Mouse (Mus musculus): ENCODE data around the gene Vamp5. TPM values are rescaled to one million over a fixed set of nuclear protein-coding genes. Genes with fewer than 3 reads are reported as not detected.

Vamp5 gene
- polyA plus RNA-seq, 1 experiment from 2014 or later, result 10.5 TPM

- Histone ChIP-seq H3K4me2 (ENCODE audit: low read length) (no peak overlapping the region), H3K9ac (replicated peaks; ENCODE audit: low read depth, low read length) (no peak overlapping the region), H3K9me3 (ENCODE audit: control insufficient read depth, low read length) (no peaks in the 10 kb centered on the region), H3K36me3 (ENCODE audit: control insufficient read depth, insufficient read depth) (no peaks in the 10 kb centered on the region), H3K27ac (ENCODE audit: low read length) (no peak overlapping the region), H3K4me3 (replicated peaks; ENCODE audit: low read length) (no peak overlapping the region), H3K27me3 (replicated peaks; ENCODE audit: control insufficient read depth, insufficient read depth, low read length) (no peaks in the 10 kb centered on the region; the same call in 1 of the 2 replicates), H3K4me1 (replicated peaks; ENCODE audit: control insufficient read depth, insufficient read depth, low read length) (peaks cover 11% of the 10 kb centered on the region)
- WGBS, result 88% methylated on average over 5 of the region's 5 CpGs
- ATAC-seq, result no peak
Observed at GRCm38 (mm10) chr6:72392341-72392740, 12.1 kb upstream of the Vamp5 start.

GRCm38 (mm10) chr6:72390795-72391521, 10.7 kb upstream of the Vamp5 start:
- WGBS, result 27% methylated on average over 11 of the region's 12 CpGs
- no peak overlapping the region; the same call in 1 of the 2 replicates for H3K4me3 ChIP-seq (replicated peaks; ENCODE audit: low read length)
- no peak overlapping the region for H3K27ac ChIP-seq (ENCODE audit: low read length)
- no peaks in the 10 kb centered on the region for H3K36me3 ChIP-seq (ENCODE audit: control insufficient read depth, insufficient read depth)
- H3K9ac ChIP-seq (replicated peaks; ENCODE audit: low read depth, low read length), result no peak overlapping the region
- ATAC-seq, result no peak
- no peaks in the 10 kb centered on the region for H3K9me3 ChIP-seq (ENCODE audit: control insufficient read depth, low read length)
- peak overlapping the region; percentile 57; the same call in 1 of the 2 replicates for H3K4me2 ChIP-seq (ENCODE audit: low read length)
- peaks cover 11% of the 10 kb centered on the region for H3K4me1 ChIP-seq (replicated peaks; ENCODE audit: control insufficient read depth, insufficient read depth, low read length)
- H3K27me3 ChIP-seq (replicated peaks; ENCODE audit: control insufficient read depth, insufficient read depth, low read length), result no peaks in the 10 kb centered on the region; the same call in 1 of the 2 replicates

GRCm38 (mm10) chr6:72389941-72390771, 9.9 kb upstream of the Vamp5 start, which contains the start of gene Vamp8:
Gene Vamp8, minus strand, starts transcription at chr6:72390703.
- H3K27ac ChIP-seq (ENCODE audit: low read length), result no peak within 1 kb of the TSS

GRCm38 (mm10) chr6:72389471-72389940, 9.2 kb upstream of the Vamp5 start:
- H3K36me3 ChIP-seq (ENCODE audit: control insufficient read depth, insufficient read depth), result no peaks in the 10 kb centered on the region
- no peak overlapping the region for H3K27ac ChIP-seq (ENCODE audit: low read length)
- H3K4me2 ChIP-seq (ENCODE audit: low read length), result peak overlapping the region; percentile 57
- H3K9ac ChIP-seq (replicated peaks; ENCODE audit: low read depth, low read length), result peak overlapping the region; percentile 52
- ATAC-seq, result peak; percentile 12; the same call in 1 of the 2 replicates
- peaks cover 11% of the 10 kb centered on the region for H3K4me1 ChIP-seq (replicated peaks; ENCODE audit: control insufficient read depth, insufficient read depth, low read length)
- no peaks in the 10 kb centered on the region for H3K9me3 ChIP-seq (ENCODE audit: control insufficient read depth, low read length)
- peak overlapping the region; percentile 34 for H3K4me3 ChIP-seq (replicated peaks; ENCODE audit: low read length)
- WGBS, result 35% methylated on average over 13 of the region's 13 CpGs
- H3K27me3 ChIP-seq (replicated peaks; ENCODE audit: control insufficient read depth, insufficient read depth, low read length), result no peaks in the 10 kb centered on the region; the same call in 1 of the 2 replicates

More at GRCm38 (mm10) chr6:72389941-72390771, 9.9 kb upstream of the Vamp5 start, which contains the start of gene Vamp8:
- Histone ChIP-seq H3K9me3 (ENCODE audit: control insufficient read depth, low read length) (no peaks in the 10 kb centered on the region), H3K36me3 (ENCODE audit: control insufficient read depth, insufficient read depth) (no peaks in the 10 kb centered on the region), H3K4me3 (replicated peaks; ENCODE audit: low read length) (peak within 1 kb of the TSS; percentile 34), H3K4me2 (ENCODE audit: low read length) (peak within 1 kb of the TSS; percentile 57), H3K4me1 (replicated peaks; ENCODE audit: control insufficient read depth, insufficient read depth, low read length) (peaks cover 11% of the 10 kb centered on the region), H3K27me3 (replicated peaks; ENCODE audit: control insufficient read depth, insufficient read depth, low read length) (no peaks in the 10 kb centered on the region; the same call in 1 of the 2 replicates), H3K9ac (replicated peaks; ENCODE audit: low read depth, low read length) (peak within 1 kb of the TSS; percentile 52)
- 1% methylated on average over 32 of the region's 33 CpGs for WGBS
- peak; percentile 38; the same call in 1 of the 2 replicates for ATAC-seq

GRCm38 (mm10) chr6:72388791-72389329, 8.6 kb upstream of the Vamp5 start:
- no peaks in the 10 kb centered on the region for H3K9me3 ChIP-seq (ENCODE audit: control insufficient read depth, low read length)
- ATAC-seq, result no peak
- WGBS, result 91% methylated on average over 6 of the region's 6 CpGs
- no peak overlapping the region for H3K4me2 ChIP-seq (ENCODE audit: low read length)
- no peaks in the 10 kb centered on the region for H3K36me3 ChIP-seq (ENCODE audit: control insufficient read depth, insufficient read depth)
- peaks cover 11% of the 10 kb centered on the region for H3K4me1 ChIP-seq (replicated peaks; ENCODE audit: control insufficient read depth, insufficient read depth, low read length)
- no peak overlapping the region for H3K4me3 ChIP-seq (replicated peaks; ENCODE audit: low read length)
- no peak overlapping the region for H3K9ac ChIP-seq (replicated peaks; ENCODE audit: low read depth, low read length)
- H3K27me3 ChIP-seq (replicated peaks; ENCODE audit: control insufficient read depth, insufficient read depth, low read length), result no peaks in the 10 kb centered on the region; the same call in 1 of the 2 replicates
- H3K27ac ChIP-seq (ENCODE audit: low read length), result no peak overlapping the region

GRCm38 (mm10) chr6:72388266-72388665, 8.0 kb upstream of the Vamp5 start:
- Histone ChIP-seq H3K4me1 (replicated peaks; ENCODE audit: control insufficient read depth, insufficient read depth, low read length) (peaks cover 11% of the 10 kb centered on the region), H3K27ac (ENCODE audit: low read length) (no peak overlapping the region), H3K9me3 (ENCODE audit: control insufficient read depth, low read length) (no peaks in the 10 kb centered on the region), H3K36me3 (ENCODE audit: control insufficient read depth, insufficient read depth) (no peaks in the 10 kb centered on the region), H3K4me3 (replicated peaks; ENCODE audit: low read length) (no peak overlapping the region), H3K9ac (replicated peaks; ENCODE audit: low read depth, low read length) (no peak overlapping the region), H3K27me3 (replicated peaks; ENCODE audit: control insufficient read depth, insufficient read depth, low read length) (no peaks in the 10 kb centered on the region; the same call in 1 of the 2 replicates), H3K4me2 (ENCODE audit: low read length) (no peak overlapping the region)
- WGBS, result 67% methylated on average over 10 of the region's 10 CpGs
- ATAC-seq, result no peak

GRCm38 (mm10) chr6:72387816-72388215, 7.5 kb upstream of the Vamp5 start:
- H3K27ac ChIP-seq (ENCODE audit: low read length), result no peak overlapping the region
- no peak overlapping the region for H3K4me3 ChIP-seq (replicated peaks; ENCODE audit: low read length)
- H3K9ac ChIP-seq (replicated peaks; ENCODE audit: low read depth, low read length), result no peak overlapping the region
- H3K9me3 ChIP-seq (ENCODE audit: control insufficient read depth, low read length), result no peaks in the 10 kb centered on the region
- H3K4me1 ChIP-seq (replicated peaks; ENCODE audit: control insufficient read depth, insufficient read depth, low read length), result peaks cover 11% of the 10 kb centered on the region
- no peaks in the 10 kb centered on the region; the same call in 1 of the 2 replicates for H3K27me3 ChIP-seq (replicated peaks; ENCODE audit: control insufficient read depth, insufficient read depth, low read length)
- ATAC-seq, result no peak
- no peak overlapping the region for H3K4me2 ChIP-seq (ENCODE audit: low read length)
- WGBS, result 70% methylated on average over 3 of the region's 3 CpGs
- no peaks in the 10 kb centered on the region for H3K36me3 ChIP-seq (ENCODE audit: control insufficient read depth, insufficient read depth)

- Histone ChIP-seq H3K9me3 (ENCODE audit: control insufficient read depth, low read length) (no peaks in the 10 kb centered on the region), H3K27me3 (replicated peaks; ENCODE audit: control insufficient read depth, insufficient read depth, low read length) (peaks cover 1% of the 10 kb centered on the region; the same call in 1 of the 2 replicates), H3K4me1 (replicated peaks; ENCODE audit: control insufficient read depth, insufficient read depth, low read length) (peaks cover 11% of the 10 kb centered on the region), H3K4me2 (ENCODE audit: low read length) (no peak overlapping the region), H3K27ac (ENCODE audit: low read length) (no peak overlapping the region), H3K36me3 (ENCODE audit: control insufficient read depth, insufficient read depth) (no peaks in the 10 kb centered on the region), H3K9ac (replicated peaks; ENCODE audit: low read depth, low read length) (no peak overlapping the region), H3K4me3 (replicated peaks; ENCODE audit: low read length) (no peak overlapping the region)
- 86% methylated on average over 2 of the region's 2 CpGs for WGBS
- no peak for ATAC-seq
Observed at GRCm38 (mm10) chr6:72386561-72386960, 6.3 kb upstream of the Vamp5 start.

GRCm38 (mm10) chr6:72385258-72385657, 5.0 kb upstream of the Vamp5 start:
- WGBS, result 89% methylated on average over 4 of the region's 4 CpGs
- Histone ChIP-seq H3K36me3 (ENCODE audit: control insufficient read depth, insufficient read depth) (no peaks in the 10 kb centered on the region), H3K27ac (ENCODE audit: low read length) (no peak overlapping the region), H3K4me2 (ENCODE audit: low read length) (no peak overlapping the region), H3K9me3 (ENCODE audit: control insufficient read depth, low read length) (no peaks in the 10 kb centered on the region), H3K4me1 (replicated peaks; ENCODE audit: control insufficient read depth, insufficient read depth, low read length) (peaks cover 8% of the 10 kb centered on the region), H3K9ac (replicated peaks; ENCODE audit: low read depth, low read length) (no peak overlapping the region), H3K27me3 (replicated peaks; ENCODE audit: control insufficient read depth, insufficient read depth, low read length) (peaks cover 7% of the 10 kb centered on the region), H3K4me3 (replicated peaks; ENCODE audit: low read length) (no peak overlapping the region)
- no peak for ATAC-seq
